Mouse (Mus musculus): Measurements from ENCODE around the gene Mia. TPM values are rescaled to one million over a fixed set of nuclear protein-coding genes. Genes with fewer than 3 reads are reported as not detected.
A peak's percentile ranks its signal among the peaks of the same experiment; 100 is the strongest.

Mia gene
- polyA plus RNA-seq, 1 experiment from 2014 or later, result 4.4 TPM

GRCm38 (mm10) chr7:27156005-27156404 is 25.0 kb downstream of the Mia start:
- 83% methylated on average over 13 of the region's 13 CpGs for whole genome bisulfite sequencing
- no peak for ATAC-seq (replicated peaks; ENCODE audit: insufficient number of reproducible peaks, low FRiP score, low TSS enrichment, low read depth)

GRCm38 (mm10) chr7:27153205-27153764 is 27.7 kb downstream of the Mia start, which contains the start of gene Cyp2t4:
Gene Cyp2t4, plus strand, starts transcription at chr7:27153714.
- H3K4me2 ChIP-seq (ENCODE audit: low read depth, low read length), result no peak within 1 kb of the TSS

More at GRCm38 (mm10) chr7:27156005-27156404, 25.0 kb downstream of the Mia start:
- no peak overlapping the region for H3K27ac ChIP-seq (replicated peaks; ENCODE audit: low read depth, low read length)
- no peak overlapping the region for H3K4me3 ChIP-seq (ENCODE audit: low read depth, low read length)
- H3K4me2 ChIP-seq (ENCODE audit: low read depth, low read length), result no peak overlapping the region
- DNase-seq (ENCODE audit: low spot score), result no peak
- peaks cover 11% of the 10 kb centered on the region for H3K36me3 ChIP-seq (replicated peaks; ENCODE audit: control insufficient read depth, insufficient read depth, low read depth, low read length)
- H3K4me1 ChIP-seq (ENCODE audit: control insufficient read depth, insufficient read depth, low read length), result no peaks in the 10 kb centered on the region
- H3K9me3 ChIP-seq (replicated peaks; ENCODE audit: control insufficient read depth, low read length), result no peaks in the 10 kb centered on the region
- H3K27me3 ChIP-seq (ENCODE audit: control insufficient read depth, insufficient read depth, low read length), result no peaks in the 10 kb centered on the region
- no peak overlapping the region for H3K9ac ChIP-seq (replicated peaks; ENCODE audit: low read length)

GRCm38 (mm10) chr7:27136410-27136996 is 44.5 kb downstream of the Mia start:
- 70% methylated on average over 7 of the region's 8 CpGs for WGBS
- Histone ChIP-seq H3K27ac (replicated peaks; ENCODE audit: low read depth, low read length) (no peak overlapping the region), H3K4me3 (ENCODE audit: low read depth, low read length) (no peak overlapping the region), H3K9me3 (replicated peaks; ENCODE audit: control insufficient read depth, low read length) (no peaks in the 10 kb centered on the region; the same call in 1 of the 2 replicates), H3K4me1 (ENCODE audit: control insufficient read depth, insufficient read depth, low read length) (no peaks in the 10 kb centered on the region), H3K4me2 (ENCODE audit: low read depth, low read length) (no peak overlapping the region), H3K9ac (replicated peaks; ENCODE audit: low read length) (no peak overlapping the region), H3K36me3 (replicated peaks; ENCODE audit: control insufficient read depth, insufficient read depth, low read depth, low read length) (no peaks in the 10 kb centered on the region), H3K27me3 (ENCODE audit: control insufficient read depth, insufficient read depth, low read length) (no peaks in the 10 kb centered on the region)
- ATAC-seq (replicated peaks; ENCODE audit: insufficient number of reproducible peaks, low FRiP score, low TSS enrichment, low read depth) (no peak), DNase-seq (ENCODE audit: low spot score) (no peak)

More at GRCm38 (mm10) chr7:27153205-27153764, 27.7 kb downstream of the Mia start, which contains the start of gene Cyp2t4:
- Histone ChIP-seq H3K36me3 (replicated peaks; ENCODE audit: control insufficient read depth, insufficient read depth, low read depth, low read length) (no peaks in the 10 kb centered on the region), H3K9me3 (replicated peaks; ENCODE audit: control insufficient read depth, low read length) (no peaks in the 10 kb centered on the region), H3K4me1 (ENCODE audit: control insufficient read depth, insufficient read depth, low read length) (no peaks in the 10 kb centered on the region), H3K27ac (replicated peaks; ENCODE audit: low read depth, low read length) (no peak within 1 kb of the TSS), H3K27me3 (ENCODE audit: control insufficient read depth, insufficient read depth, low read length) (no peaks in the 10 kb centered on the region), H3K4me3 (ENCODE audit: low read depth, low read length) (no peak within 1 kb of the TSS), H3K9ac (replicated peaks; ENCODE audit: low read length) (no peak within 1 kb of the TSS)
- DNase-seq (ENCODE audit: low spot score), result no peak
- 76% methylated on average over 10 of the region's 10 CpGs for WGBS
- no peak for ATAC-seq (replicated peaks; ENCODE audit: insufficient number of reproducible peaks, low FRiP score, low TSS enrichment, low read depth)

- DNase-seq (ENCODE audit: low spot score), result no peak
- Histone ChIP-seq H3K27me3 (ENCODE audit: control insufficient read depth, insufficient read depth, low read length) (no peaks in the 10 kb centered on the region), H3K9me3 (replicated peaks; ENCODE audit: control insufficient read depth, low read length) (no peaks in the 10 kb centered on the region), H3K4me3 (ENCODE audit: low read depth, low read length) (no peak overlapping the region), H3K4me2 (ENCODE audit: low read depth, low read length) (no peak overlapping the region), H3K36me3 (replicated peaks; ENCODE audit: control insufficient read depth, insufficient read depth, low read depth, low read length) (no peaks in the 10 kb centered on the region), H3K9ac (replicated peaks; ENCODE audit: low read length) (no peak overlapping the region), H3K4me1 (ENCODE audit: control insufficient read depth, insufficient read depth, low read length) (no peaks in the 10 kb centered on the region), H3K27ac (replicated peaks; ENCODE audit: low read depth, low read length) (no peak overlapping the region)
- 80% methylated on average over 4 of the region's 4 CpGs for WGBS
- no peak for ATAC-seq (replicated peaks; ENCODE audit: insufficient number of reproducible peaks, low FRiP score, low TSS enrichment, low read depth)
Measured at GRCm38 (mm10) chr7:27133757-27134156, 47.2 kb downstream of the Mia start.

GRCm38 (mm10) chr7:27133156-27133555 is 47.8 kb downstream of the Mia start:
- Histone ChIP-seq H3K9ac (replicated peaks; ENCODE audit: low read length) (no peak overlapping the region), H3K27ac (replicated peaks; ENCODE audit: low read depth, low read length) (no peak overlapping the region), H3K4me2 (ENCODE audit: low read depth, low read length) (no peak overlapping the region), H3K4me3 (ENCODE audit: low read depth, low read length) (no peak overlapping the region), H3K9me3 (replicated peaks; ENCODE audit: control insufficient read depth, low read length) (no peaks in the 10 kb centered on the region), H3K4me1 (ENCODE audit: control insufficient read depth, insufficient read depth, low read length) (no peaks in the 10 kb centered on the region), H3K27me3 (ENCODE audit: control insufficient read depth, insufficient read depth, low read length) (no peaks in the 10 kb centered on the region), H3K36me3 (replicated peaks; ENCODE audit: control insufficient read depth, insufficient read depth, low read depth, low read length) (no peaks in the 10 kb centered on the region)
- 74% methylated on average over 12 of the region's 12 CpGs for WGBS
- no peak for DNase-seq (ENCODE audit: low spot score)
- no peak for ATAC-seq (replicated peaks; ENCODE audit: insufficient number of reproducible peaks, low FRiP score, low TSS enrichment, low read depth)

- Histone ChIP-seq H3K4me3 (ENCODE audit: low read depth, low read length) (no peak overlapping the region), H3K9me3 (replicated peaks; ENCODE audit: control insufficient read depth, low read length) (no peaks in the 10 kb centered on the region), H3K9ac (replicated peaks; ENCODE audit: low read length) (no peak overlapping the region), H3K4me1 (ENCODE audit: control insufficient read depth, insufficient read depth, low read length) (no peaks in the 10 kb centered on the region), H3K36me3 (replicated peaks; ENCODE audit: control insufficient read depth, insufficient read depth, low read depth, low read length) (no peaks in the 10 kb centered on the region), H3K4me2 (ENCODE audit: low read depth, low read length) (no peak overlapping the region), H3K27ac (replicated peaks; ENCODE audit: low read depth, low read length) (no peak overlapping the region), H3K27me3 (ENCODE audit: control insufficient read depth, insufficient read depth, low read length) (no peaks in the 10 kb centered on the region)
- 14% methylated on average over 10 of the region's 10 CpGs for WGBS
- peak; percentile 79 for DNase-seq (ENCODE audit: low spot score)
- no peak for ATAC-seq (replicated peaks; ENCODE audit: insufficient number of reproducible peaks, low FRiP score, low TSS enrichment, low read depth)
Measured at GRCm38 (mm10) chr7:27132588-27132987, 48.4 kb downstream of the Mia start.

GRCm38 (mm10) chr7:27131387-27131786 is 49.6 kb downstream of the Mia start:
- Histone ChIP-seq H3K4me3 (ENCODE audit: low read depth, low read length) (no peak overlapping the region), H3K9me3 (replicated peaks; ENCODE audit: control insufficient read depth, low read length) (no peaks in the 10 kb centered on the region), H3K36me3 (replicated peaks; ENCODE audit: control insufficient read depth, insufficient read depth, low read depth, low read length) (no peaks in the 10 kb centered on the region), H3K9ac (replicated peaks; ENCODE audit: low read length) (no peak overlapping the region), H3K27me3 (ENCODE audit: control insufficient read depth, insufficient read depth, low read length) (no peaks in the 10 kb centered on the region), H3K27ac (replicated peaks; ENCODE audit: low read depth, low read length) (no peak overlapping the region), H3K4me2 (ENCODE audit: low read depth, low read length) (no peak overlapping the region), H3K4me1 (ENCODE audit: control insufficient read depth, insufficient read depth, low read length) (no peaks in the 10 kb centered on the region)
- WGBS, result 62% methylated on average over 2 of the region's 2 CpGs
- ATAC-seq (replicated peaks; ENCODE audit: insufficient number of reproducible peaks, low FRiP score, low TSS enrichment, low read depth), result no peak
- DNase-seq (ENCODE audit: low spot score), result no peak

GRCm38 (mm10) chr7:27130521-27131370 is 50.2 kb downstream of the Mia start:
- H3K27me3 ChIP-seq (ENCODE audit: control insufficient read depth, insufficient read depth, low read length), result no peaks in the 10 kb centered on the region
- ATAC-seq (replicated peaks; ENCODE audit: insufficient number of reproducible peaks, low FRiP score, low TSS enrichment, low read depth) (no peak), DNase-seq (ENCODE audit: low spot score) (no peak)
- WGBS, result 90% methylated on average over 22 of the region's 22 CpGs
- H3K9ac ChIP-seq (replicated peaks; ENCODE audit: low read length), result no peak overlapping the region
- no peaks in the 10 kb centered on the region for H3K4me1 ChIP-seq (ENCODE audit: control insufficient read depth, insufficient read depth, low read length)
- no peak overlapping the region for H3K27ac ChIP-seq (replicated peaks; ENCODE audit: low read depth, low read length)
- no peaks in the 10 kb centered on the region for H3K9me3 ChIP-seq (replicated peaks; ENCODE audit: control insufficient read depth, low read length)
- H3K4me3 ChIP-seq (ENCODE audit: low read depth, low read length), result no peak overlapping the region
- H3K4me2 ChIP-seq (ENCODE audit: low read depth, low read length), result no peak overlapping the region
- no peaks in the 10 kb centered on the region for H3K36me3 ChIP-seq (replicated peaks; ENCODE audit: control insufficient read depth, insufficient read depth, low read depth, low read length)
